Comparison of ENCODE assay signal across 8 mouse cellular contexts in the genomic region with DNA sequence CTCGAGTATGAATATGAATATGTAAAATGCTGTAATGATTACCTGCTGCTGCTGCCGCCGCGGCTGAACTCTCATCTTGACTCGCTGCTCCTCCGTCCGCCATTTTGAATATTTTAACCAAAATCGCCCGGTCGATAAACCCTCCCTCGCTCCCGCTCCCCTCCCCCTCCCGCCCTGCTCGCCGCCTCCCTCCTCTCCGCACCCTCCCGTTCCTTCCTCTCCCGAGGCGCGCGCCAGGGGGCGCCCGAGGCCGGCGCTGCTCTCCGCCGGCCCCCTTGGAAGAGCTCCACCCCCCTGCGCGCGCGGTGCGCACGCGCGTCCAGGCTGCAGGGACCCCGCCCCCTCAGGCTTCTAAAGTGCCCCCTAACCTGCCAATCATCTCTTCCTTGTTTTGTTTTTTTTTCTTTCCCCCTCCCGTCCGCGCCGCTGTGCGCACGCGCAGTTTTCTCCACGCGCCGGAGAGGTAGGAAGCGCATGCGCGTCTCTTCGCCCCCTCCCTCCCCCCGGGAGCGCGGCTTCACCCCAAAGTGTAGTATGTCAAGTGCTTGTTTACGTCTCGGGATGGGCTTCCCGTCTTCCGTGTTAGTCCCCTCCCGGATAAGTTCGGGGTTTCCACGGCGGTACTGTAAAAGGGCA. TPM values are rescaled to one million over a fixed set of nuclear protein-coding genes. Genes with fewer than 3 reads are reported as not detected.
A peak's percentile ranks its signal among the peaks of the same experiment; 100 is the strongest.
DNase-seq lines count a peak whose midpoint lies in the region; ATAC-seq lines count a peak whose summit lies in the region.

A gene (minus strand): TSS at position 159 of the 636 bp plus-strand sequence.

- peak; percentile 55 to 66 for ATAC-seq in hematopoietic stem cell, adult 5-6 weeks (replicated peaks in 1 of 2; ENCODE audit: insufficient read depth in 1 of 2, low FRiP score in 2 of 2, low TSS enrichment in 1 of 2, low read depth in 1 of 2, poor library complexity in 2 of 2, severe bottlenecking in 2 of 2)
- peak; percentile 91 for ATAC-seq in lung, embryonic 16.5 days (ENCODE audit: low read depth)

- no peaks in the 10 kb centered on the region for H3K36me3 ChIP-seq in lung, embryonic 16.5 days (ENCODE audit: control insufficient read depth, insufficient read depth, low read length)

- H3K9ac ChIP-seq in lung, embryonic 16.5 days (ENCODE audit: low read length), result peak within 1 kb of the TSS; percentile 96

- no peaks in the 10 kb centered on the region for H3K27me3 ChIP-seq in lung, embryonic 16.5 days (ENCODE audit: control insufficient read depth, insufficient read depth, low read depth, low read length)

- peaks cover 9% of the 10 kb centered on the region; the same call in 1 of the 2 replicates for H3K4me1 ChIP-seq in lung, embryonic 16.5 days (replicated peaks; ENCODE audit: control insufficient read depth, insufficient read depth, low read length)

- no peaks in the 10 kb centered on the region for H3K9me3 ChIP-seq in lung, embryonic 16.5 days (ENCODE audit: control insufficient read depth, low read length)

- peak within 1 kb of the TSS; percentile 98 for H3K4me3 ChIP-seq in lung, embryonic 16.5 days (ENCODE audit: low read length)

- peak within 1 kb of the TSS; percentile 90 for H3K27ac ChIP-seq in lung, embryonic 16.5 days (ENCODE audit: low read length)

- DNase-seq in MEL-GATA-1-ER (ENCODE audit: extremely low read depth, low read depth), result peak; percentile 92
- peak; percentile 98 for DNase-seq in cerebellum, adult 8-10 months
- DNase-seq in forelimb bud, embryonic 11.5 days (ENCODE audit: low read depth, low spot score), result peak; percentile 100
- DNase-seq in layer of hippocampus, adult 9-10 months (ENCODE audit: low spot score), result peak; percentile 86
- DNase-seq in ovary, postnatal 10 days (ENCODE audit: low spot score), result peak; percentile 80
- peak; percentile 95 to 98 for DNase-seq in thymus, postnatal 10 days (ENCODE audit: low spot score in 2 of 2)

- peak within 1 kb of the TSS; percentile 95 for H3K4me2 ChIP-seq in lung, embryonic 16.5 days (ENCODE audit: low read depth, low read length)

- WGBS in lung, embryonic 16.5 days, result under 1% methylated on average over 42 of the region's 61 CpGs

RNA-seq across cellular contexts. Expression of the gene that starts here (rescaled TPM):
- total RNA-seq in hematopoietic stem cell, adult 5-6 weeks (2017), result 22.8 and 24.2 TPM in 2 replicates
- polyA plus RNA-seq in lung, embryonic 16.5 days (2015; fragmentation: Nextera tagmentation; extraction: Ambion mirVana), result 12.6 and 16.3 TPM in 2 replicates

Comparison
In these comparisons a context has a peak if more than half of its experiments do, and no peak if none do; other contexts are left out.
1. Peak in every context shown above with its lines: DNase-seq, ATAC-seq, H3K4me3 ChIP-seq and H3K27ac ChIP-seq.